Mouse (Mus musculus) brain, embryonic 14.5 days (tissue): Measurements from ENCODE around the gene Dhodh.

Experiments used
- CTCF ChIP-seq: fragments of 200-500 bp; IDR thresholded peaks from 2 replicates; pipeline ENCODE4 v1.5.1; 2012; ENCODE audit warnings: inconsistent platforms, mild to moderate bottlenecking, moderate library complexity, borderline replicate concordance; ENCODE audit not compliant: insufficient read depth, insufficient read length; ENCODE audit errors: extremely low read depth
- POLR2A ChIP-seq: fragments of 200-500 bp; IDR thresholded peaks from 2 replicates; pipeline ENCODE4 v1.6.1; 2012; ENCODE audit warnings: mild to moderate bottlenecking, inconsistent platforms, borderline replicate concordance; ENCODE audit not compliant: poor library complexity, insufficient read depth, insufficient read length, severe bottlenecking; ENCODE audit errors: extremely low read depth

GRCm38 (mm10) chr8:109542748-109543519, 65.5 kb downstream of the Dhodh start:
- no peak for TF ChIP-seq CTCF
- TF ChIP-seq POLR2A: no peak
